Mouse (Mus musculus): ENCODE measurements at regions not wholly inside any gene's neighbourhood (a gene's known extent, or its start where the extent isn't known, plus 50 kb on each side); places are given as distances from the start of the nearest gene placed in this dataset.

DNA sequence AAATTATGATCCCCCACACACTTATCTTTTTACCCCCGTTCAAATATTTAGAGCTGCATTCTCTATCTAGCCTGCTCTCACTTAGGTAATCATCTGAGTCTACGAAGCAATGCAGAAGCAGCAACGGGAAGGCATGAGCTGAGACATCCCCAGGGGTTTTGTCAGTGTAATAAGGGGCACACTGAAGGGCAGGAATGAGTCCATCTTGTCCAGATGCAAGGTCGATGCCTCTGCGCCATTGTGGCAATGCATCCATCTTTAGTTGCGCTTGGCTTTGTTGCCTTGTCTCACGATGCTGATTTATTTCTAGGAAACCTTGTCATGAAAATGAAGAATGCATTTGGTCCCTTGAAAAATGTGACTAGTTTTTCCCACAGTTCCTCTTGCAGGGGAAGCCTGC lies 515.7 kb upstream of the Msl3l2 start:
- Histone ChIP-seq H3K4me3 (ENCODE audit: low read depth, low read length) (no peak overlapping the region), H3K4me1 (ENCODE audit: insufficient read depth, low read length) (no peaks in the 10 kb centered on the region), H3K27me3 (ENCODE audit: insufficient read depth, low read length) (no peaks in the 10 kb centered on the region), H3K36me3 (ENCODE audit: insufficient read depth, low read length) (no peaks in the 10 kb centered on the region), H3K9me3 (ENCODE audit: low read length) (no peaks in the 10 kb centered on the region), H3K27ac (ENCODE audit: low read depth, low read length) (no peak overlapping the region), H3K4me2 (ENCODE audit: low read depth, low read length, poor library complexity, severe bottlenecking) (no peak overlapping the region), H3K9ac (replicated peaks; ENCODE audit: low read length, poor library complexity, severe bottlenecking) (no peak overlapping the region)
- ATAC-seq (ENCODE audit: low FRiP score): no peak
- DNase-seq (ENCODE audit: low spot score): peak; percentile 2
- no peak for TF ChIP-seq CTCF (IDR thresholded peaks at IDR 0.05)
- 76% methylated on average over 7 of the region's 7 CpGs for WGBS

DNA sequence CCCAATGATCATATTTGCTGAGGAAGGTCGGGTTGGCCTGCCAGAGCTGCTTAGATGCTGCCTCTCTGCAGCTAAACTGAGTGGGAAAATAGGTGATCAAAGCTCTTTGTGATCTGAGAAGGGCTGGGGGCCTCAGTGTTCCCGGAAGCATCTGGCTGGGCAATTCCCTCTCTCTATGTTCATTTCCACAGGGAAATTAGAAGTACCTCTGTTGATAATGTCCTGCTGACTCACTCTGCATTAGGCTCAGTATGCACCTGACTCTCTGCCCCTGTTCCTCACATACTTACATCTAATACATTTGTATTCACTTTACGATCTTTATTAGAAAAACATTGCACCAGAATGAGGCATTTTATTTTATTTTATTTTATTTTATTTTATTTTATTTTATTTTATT lies 514.8 kb upstream of the Msl3l2 start:
- H3K36me3 ChIP-seq (ENCODE audit: insufficient read depth, low read length): no peaks in the 10 kb centered on the region
- WGBS: 53% methylated on average over 3 of the region's 3 CpGs

DNA sequence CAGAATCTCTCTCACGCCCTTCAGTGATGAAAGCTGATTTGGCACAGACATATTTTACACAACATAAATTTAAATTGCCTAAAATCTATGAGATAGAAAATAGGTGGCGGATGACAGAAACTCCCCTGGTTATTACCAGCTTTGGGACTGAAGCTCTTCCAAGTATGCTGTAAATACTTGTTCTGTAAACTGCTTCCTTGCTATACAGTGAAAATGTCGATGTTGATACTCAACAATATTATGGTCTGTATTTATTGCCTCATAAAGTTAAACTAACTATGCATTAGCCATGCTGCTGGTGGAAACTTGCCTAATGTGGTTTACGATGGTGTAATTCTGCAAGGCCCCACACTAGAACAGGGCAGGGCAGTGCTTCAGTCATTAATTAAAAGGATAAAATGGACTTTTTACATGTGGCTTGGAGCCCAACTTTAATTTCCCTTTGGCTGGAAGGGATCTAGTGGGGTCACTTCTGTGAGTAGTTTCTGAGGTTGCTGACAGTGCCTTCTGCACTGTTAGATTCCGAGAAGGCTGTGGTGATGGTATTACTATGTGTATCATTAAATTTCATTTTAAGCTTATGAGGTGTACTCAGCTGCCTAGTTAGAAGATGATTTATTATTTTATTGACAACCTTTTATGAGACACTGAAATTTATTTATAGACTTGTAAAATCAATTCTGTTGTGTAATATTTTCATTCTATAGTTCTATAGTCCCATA lies 482.0 kb upstream of the Msl3l2 start:
- Histone ChIP-seq H3K36me3 (ENCODE audit: insufficient read depth, low read length) (no peaks in the 10 kb centered on the region), H3K27ac (ENCODE audit: low read depth, low read length) (no peak overlapping the region), H3K4me3 (ENCODE audit: low read depth, low read length) (no peak overlapping the region), H3K27me3 (ENCODE audit: insufficient read depth, low read length) (no peaks in the 10 kb centered on the region), H3K9ac (replicated peaks; ENCODE audit: low read length, poor library complexity, severe bottlenecking) (no peak overlapping the region), H3K4me2 (ENCODE audit: low read depth, low read length, poor library complexity, severe bottlenecking) (no peak overlapping the region), H3K9me3 (ENCODE audit: low read length) (no peaks in the 10 kb centered on the region), H3K4me1 (ENCODE audit: insufficient read depth, low read length) (no peaks in the 10 kb centered on the region)
- DNase-seq (ENCODE audit: low spot score) (no peak), ATAC-seq (ENCODE audit: low FRiP score) (no peak)
- WGBS: 84% methylated on average over 5 of the region's 5 CpGs
- no peak for TF ChIP-seq CTCF (IDR thresholded peaks at IDR 0.05)

More for the DNA sequence above, 514.8 kb upstream of the Msl3l2 start:
- DNase-seq (ENCODE audit: low spot score) (no peak), ATAC-seq (ENCODE audit: low FRiP score) (no peak)
- Histone ChIP-seq H3K27me3 (ENCODE audit: insufficient read depth, low read length) (no peaks in the 10 kb centered on the region), H3K4me1 (ENCODE audit: insufficient read depth, low read length) (no peaks in the 10 kb centered on the region), H3K4me3 (ENCODE audit: low read depth, low read length) (no peak overlapping the region), H3K27ac (ENCODE audit: low read depth, low read length) (no peak overlapping the region), H3K9ac (replicated peaks; ENCODE audit: low read length, poor library complexity, severe bottlenecking) (no peak overlapping the region), H3K9me3 (ENCODE audit: low read length) (no peaks in the 10 kb centered on the region), H3K4me2 (ENCODE audit: low read depth, low read length, poor library complexity, severe bottlenecking) (no peak overlapping the region)
- TF ChIP-seq CTCF (IDR thresholded peaks at IDR 0.05): no peak

DNA sequence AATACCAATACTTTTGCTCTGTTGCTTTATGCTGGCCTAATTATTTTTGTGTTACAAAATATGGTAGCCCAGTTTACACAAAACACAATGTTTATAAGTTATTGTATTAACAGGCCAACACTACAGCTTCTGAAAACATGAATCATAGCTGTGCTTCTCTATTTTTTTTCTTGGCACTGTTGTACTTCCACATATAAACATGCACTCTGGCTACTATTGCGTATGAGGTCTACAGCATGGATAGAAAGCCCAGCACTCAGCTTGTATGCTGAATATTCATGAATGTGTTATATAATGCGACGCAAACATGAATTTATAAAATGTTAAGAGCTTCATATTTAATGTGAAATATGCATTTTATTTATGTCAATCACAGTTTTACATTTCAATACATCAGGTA lies 465.4 kb upstream of the Msl3l2 start:
- H3K9me3 ChIP-seq (ENCODE audit: low read length): no peaks in the 10 kb centered on the region
- H3K4me2 ChIP-seq (ENCODE audit: low read depth, low read length, poor library complexity, severe bottlenecking): no peak overlapping the region
- TF ChIP-seq CTCF (IDR thresholded peaks at IDR 0.05): no peak
- H3K27me3 ChIP-seq (ENCODE audit: insufficient read depth, low read length): no peaks in the 10 kb centered on the region
- WGBS: 81% methylated on average over 3 of the region's 3 CpGs
- H3K36me3 ChIP-seq (ENCODE audit: insufficient read depth, low read length): no peaks in the 10 kb centered on the region
- H3K4me1 ChIP-seq (ENCODE audit: insufficient read depth, low read length): no peaks in the 10 kb centered on the region
- H3K4me3 ChIP-seq (ENCODE audit: low read depth, low read length): no peak overlapping the region
- H3K27ac ChIP-seq (ENCODE audit: low read depth, low read length): no peak overlapping the region
- DNase-seq (ENCODE audit: low spot score): no peak
- no peak for ATAC-seq (ENCODE audit: low FRiP score)
- no peak overlapping the region for H3K9ac ChIP-seq (replicated peaks; ENCODE audit: low read length, poor library complexity, severe bottlenecking)

Data from midbrain, postnatal 0 days (tissue).